Mouse (Mus musculus): ENCODE data around the gene Emc4. TPM values are rescaled to one million over a fixed set of nuclear protein-coding genes. Genes with fewer than 3 reads are reported as not detected.
A peak's percentile ranks its signal among the peaks of the same experiment; 100 is the strongest.

The Emc4 gene
- total RNA-seq, 2 experiments from 2014 or later, result 73.0 to 97.1 TPM

DNA sequence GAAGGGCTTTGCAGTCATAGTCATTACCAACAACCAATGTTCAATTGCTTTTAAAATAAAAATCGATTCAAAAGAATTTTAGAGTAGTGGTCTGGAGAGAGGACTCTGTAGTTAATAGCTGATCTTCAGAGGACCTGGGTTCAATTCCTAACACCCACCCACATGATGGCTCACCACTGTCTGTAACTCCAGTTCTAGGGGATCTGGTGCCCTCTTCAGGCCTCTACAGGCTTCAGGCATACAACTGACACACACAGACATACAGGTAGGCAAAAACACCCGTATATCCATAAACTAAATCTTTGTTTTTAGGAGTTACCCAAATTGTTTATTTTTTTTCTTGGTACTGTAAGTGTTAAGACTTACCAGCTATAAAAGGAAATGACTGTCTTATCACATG lies 28.1 kb downstream of the Emc4 start:
- peak; percentile 80 for ATAC-seq (replicated peaks; ENCODE audit: poor library complexity)

DNA sequence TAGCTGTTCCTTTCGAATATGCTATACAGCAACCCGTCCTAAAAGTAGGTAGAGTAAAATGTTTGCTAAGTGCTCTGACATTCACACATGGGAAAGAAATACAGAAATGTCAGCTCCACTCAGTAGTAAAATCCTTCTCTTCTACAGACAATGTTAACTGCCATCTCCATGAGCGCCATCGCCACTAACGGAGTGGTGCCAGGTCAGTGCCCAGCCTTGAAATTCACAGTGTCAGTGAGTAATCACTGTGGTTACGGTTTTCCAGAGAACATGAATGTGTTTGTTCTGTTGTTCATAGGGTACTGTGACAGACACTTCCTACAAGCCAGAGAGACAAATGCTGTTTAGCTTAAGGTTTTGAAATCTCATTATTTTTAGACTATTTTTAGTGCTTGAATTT lies 30.6 kb downstream of the Emc4 start:
- ATAC-seq (replicated peaks; ENCODE audit: poor library complexity), result no peak

DNA sequence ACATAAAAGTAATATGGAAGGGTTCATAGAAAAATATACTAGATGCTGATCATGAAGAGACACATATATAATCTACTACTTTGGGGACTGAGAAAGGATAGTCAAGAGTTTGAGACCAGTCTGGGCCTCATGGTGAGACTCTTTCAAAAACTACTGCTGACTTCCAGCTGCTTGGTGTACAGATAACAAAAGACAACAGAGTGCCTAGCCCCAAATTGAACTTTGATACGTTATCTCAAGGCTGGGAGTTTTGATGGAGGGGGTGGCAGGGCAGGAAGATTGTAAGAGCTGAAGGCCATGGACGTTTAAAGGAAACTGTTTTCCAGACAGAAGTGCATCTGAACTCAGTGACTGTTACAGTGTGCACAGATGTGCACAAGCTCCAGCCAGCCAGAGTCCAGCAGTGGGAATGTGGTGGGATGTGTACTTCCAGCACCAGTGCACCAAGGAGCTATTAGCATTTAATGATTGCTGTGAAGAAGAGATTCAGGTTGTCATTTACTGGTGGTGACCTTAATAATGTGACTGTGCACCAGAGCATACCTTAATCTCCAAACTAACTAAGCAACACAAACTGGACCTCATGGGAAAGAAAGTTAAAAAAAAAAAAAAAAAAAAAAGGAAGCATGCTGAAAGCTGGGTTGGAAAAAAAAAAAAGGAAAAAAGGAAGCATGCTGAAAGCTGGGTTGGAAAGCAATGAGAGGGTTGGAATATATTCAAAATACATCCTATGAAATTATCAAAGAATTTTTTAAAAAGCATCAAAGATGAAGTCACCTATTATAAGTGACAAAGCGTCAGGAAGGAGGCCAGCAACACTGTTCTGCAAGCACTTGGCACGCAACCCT lies 35.6 kb downstream of the Emc4 start:
- peak; percentile 47 for ATAC-seq (replicated peaks; ENCODE audit: poor library complexity)

DNA sequence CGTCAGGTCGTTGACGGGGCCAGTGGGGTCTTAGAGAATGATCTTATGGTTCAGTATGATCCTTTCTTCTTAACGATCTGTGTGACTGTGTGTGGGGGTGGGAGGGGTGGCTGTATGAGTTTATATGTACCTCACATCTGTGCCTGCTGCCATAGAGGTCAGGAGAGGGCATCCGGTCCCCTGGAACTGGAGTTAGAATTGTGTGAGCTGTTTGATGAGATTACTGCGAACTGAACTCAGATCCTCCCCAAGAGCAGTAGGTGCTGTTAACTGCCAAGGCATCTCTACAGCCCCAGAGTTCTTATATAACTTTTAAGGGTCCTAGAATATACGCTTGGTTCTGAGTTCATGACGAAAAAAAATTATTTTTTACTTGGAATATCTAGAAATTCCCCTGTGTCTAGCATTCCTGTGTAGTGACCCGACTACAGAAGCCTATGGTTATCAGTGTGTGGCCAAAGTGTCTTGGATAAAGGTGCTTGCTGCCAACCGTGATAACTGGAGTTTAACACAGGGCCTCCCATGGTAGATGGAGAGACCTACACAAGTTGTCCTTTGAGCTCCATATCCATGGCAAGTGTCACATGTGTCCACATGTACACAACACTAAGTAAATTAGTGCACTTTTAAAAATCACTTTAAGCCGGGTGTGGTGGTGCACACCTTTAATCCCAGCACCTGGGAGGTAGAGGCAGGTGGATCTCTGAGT lies 39.6 kb downstream of the Emc4 start:
- ATAC-seq (replicated peaks; ENCODE audit: poor library complexity), result peak; percentile 60

DNA sequence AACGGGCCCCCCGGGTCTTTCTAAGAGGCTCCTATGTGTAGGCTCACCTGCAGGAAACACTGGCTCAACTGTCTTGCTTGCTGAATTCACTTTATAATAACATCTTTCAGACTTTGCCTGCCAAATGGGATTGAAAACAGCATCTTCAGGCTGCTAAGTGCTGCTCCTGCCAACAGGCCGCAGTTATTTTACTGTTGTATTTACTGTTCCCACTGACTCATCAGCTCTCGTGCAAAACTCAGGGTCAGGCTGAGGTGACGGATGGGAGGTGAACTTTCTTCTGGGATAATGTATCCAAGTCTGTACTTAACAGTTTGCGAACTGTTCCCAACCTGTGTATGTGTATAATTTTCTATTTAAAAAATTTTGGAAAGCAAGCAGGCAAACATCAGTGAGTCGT lies 48.9 kb downstream of the Emc4 start:
- ATAC-seq (replicated peaks; ENCODE audit: poor library complexity), result no peak

- no peak for ATAC-seq (replicated peaks; ENCODE audit: poor library complexity)
These were observed 49.6 kb downstream of the Emc4 start for GRCm38 (mm10) chr2:112318227-112318626.

DNA sequence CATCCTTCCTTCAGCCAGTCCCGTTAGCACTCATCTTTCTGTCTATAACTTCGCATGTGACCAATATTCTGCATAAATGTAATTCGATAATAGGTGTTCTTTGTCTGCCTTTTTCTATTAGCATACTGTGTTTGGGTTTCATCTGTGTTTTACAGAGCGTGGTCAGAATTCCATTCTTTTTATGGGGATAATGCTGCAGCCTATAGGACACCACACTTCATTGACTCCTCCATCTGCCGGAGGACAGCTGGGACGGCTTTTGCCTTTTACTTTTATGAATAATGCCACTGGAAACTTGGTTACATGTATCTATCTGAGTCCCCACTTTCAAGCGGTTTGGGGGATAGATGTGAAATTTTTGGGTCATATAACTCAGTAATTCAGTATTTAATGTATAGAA lies 52.2 kb downstream of the Emc4 start:
- no peak for ATAC-seq (replicated peaks; ENCODE audit: poor library complexity)

Other genes starting within 250 kb of the Emc4 start
- not detected in 2 replicates for gene Olfr1316, start 233.1 kb downstream of the Emc4 start, total RNA-seq (2015)
- gene Olfr1316, start 233.1 kb downstream of the Emc4 start, total RNA-seq (2017), result not detected in 2 replicates
- not detected in 2 replicates for gene Olfr1317, start 227.7 kb downstream of the Emc4 start, total RNA-seq (2015)
- not detected in 2 replicates for gene Olfr1317, start 227.7 kb downstream of the Emc4 start, total RNA-seq (2017)
- gene Olfr1318, start 213.8 kb downstream of the Emc4 start, total RNA-seq (2015), result not detected in 2 replicates
- gene Olfr1318, start 213.8 kb downstream of the Emc4 start, total RNA-seq (2017), result not detected in 2 replicates
- gene Lpcat4, start 128.6 kb downstream of the Emc4 start, total RNA-seq (2015), result 20.5 and 25.2 TPM in 2 replicates
- gene Lpcat4, start 128.6 kb downstream of the Emc4 start, total RNA-seq (2017), result 7.8 and 8.5 TPM in 2 replicates
- not detected in 2 replicates for gene Nutm1, start 108.7 kb downstream of the Emc4 start, total RNA-seq (2015)
- not detected in 2 replicates for gene Nutm1, start 108.7 kb downstream of the Emc4 start, total RNA-seq (2017)
- 153 and 154 TPM in 2 replicates for gene Nop10, start 106.1 kb downstream of the Emc4 start, total RNA-seq (2015)
- 182 and 256 TPM in 2 replicates for gene Nop10, start 106.1 kb downstream of the Emc4 start, total RNA-seq (2017)
- gene Slc12a6, start 102.2 kb downstream of the Emc4 start, total RNA-seq (2015), result 55.6 and 71.4 TPM in 2 replicates
- 50.6 and 58.6 TPM in 2 replicates for gene Slc12a6, start 102.2 kb downstream of the Emc4 start, total RNA-seq (2017)
- 0.17 TPM in 1 of 2 replicates, not detected in the other for gene Gm21985, start 101.7 kb downstream of the Emc4 start, total RNA-seq (2015)
- 0.57 and 1.3 TPM in 2 replicates for gene Gm21985, start 101.7 kb downstream of the Emc4 start, total RNA-seq (2017)
- gene Katnbl1, start 11.2 kb upstream of the Emc4 start, total RNA-seq (2015), result 20.3 and 24.7 TPM in 2 replicates
- 15.7 and 20.2 TPM in 2 replicates for gene Katnbl1, start 11.2 kb upstream of the Emc4 start, total RNA-seq (2017)
- 14.6 and 16.7 TPM in 2 replicates for gene Emc7, start 87.0 kb upstream of the Emc4 start, total RNA-seq (2015)
- 9.0 and 10.5 TPM in 2 replicates for gene Emc7, start 87.0 kb upstream of the Emc4 start, total RNA-seq (2017)
- gene Chrm5, start 112.7 kb upstream of the Emc4 start, total RNA-seq (2015), result not detected in 2 replicates
- gene Chrm5, start 112.7 kb upstream of the Emc4 start, total RNA-seq (2017), result not detected in 2 replicates
- gene Aven, start 124.9 kb upstream of the Emc4 start, total RNA-seq (2015), result 18.7 and 19.6 TPM in 2 replicates
- gene Aven, start 124.9 kb upstream of the Emc4 start, total RNA-seq (2017), result 30.9 and 41.0 TPM in 2 replicates